Mouse (Mus musculus) MEL (cell line): Measurements from ENCODE around the gene Chd3.

ENCODE experiments used
- NELFE ChIP-seq: IDR thresholded peaks from 2 replicates; pipeline ENCODE4 v1.6.1; 2011; ENCODE audit warnings: low read depth, low read length, improper control_type of control experiment
- POLR2A ChIP-seq, 2 experiments: IDR thresholded peaks; 2 replicates each; pipeline ENCODE4 v1.6.1; 2011 to 2012; ENCODE audit warnings: low read length in 2 of 2, mild to moderate bottlenecking in 2 of 2, control low read depth in 1 of 2, improper control_type of control experiment in 1 of 2, low read depth in 1 of 2, moderate library complexity in 1 of 2; ENCODE audit not compliant: control insufficient read depth in 1 of 2, insufficient read depth in 1 of 2, poor library complexity in 1 of 2
- POLR2AphosphoS2 ChIP-seq: IDR thresholded peaks from 2 replicates; pipeline ENCODE4 v1.6.1; 2011; ENCODE audit warnings: low read length, improper control_type of control experiment
- POLR2AphosphoS5 ChIP-seq: IDR thresholded peaks from 2 replicates; pipeline ENCODE4 v1.6.1; 2012; ENCODE audit warnings: low read depth, borderline replicate concordance, mild to moderate bottlenecking, inconsistent platforms, low read length, moderate library complexity, mixed read lengths

- no peak for TF ChIP-seq POLR2AphosphoS2
- TF ChIP-seq NELFE: no peak
- no peak for TF ChIP-seq POLR2AphosphoS5
- no peak for TF ChIP-seq POLR2A (IDR thresholded peaks at IDR 0.05; ENCODE audit: control insufficient read depth in 1 of 2, insufficient read depth in 1 of 2, low read depth in 1 of 2, low read length in 2 of 2, poor library complexity in 1 of 2)
Observed at GRCm38 (mm10) chr11:69297799-69298198, 71.4 kb downstream of the Chd3 start.
